Mouse (Mus musculus) E14TG2a.4 (cell line): ENCODE measurements around the gene Gm17334.

Experiments
- H3K27me3 ChIP-seq: 2 replicates; pipeline ENCODE4 v1.6.1; 2014; ENCODE audit warnings: low read length, control low read depth; ENCODE audit not compliant: insufficient read depth
- H3K36me3 ChIP-seq: 2 replicates; pipeline ENCODE4 v1.6.1; 2014; ENCODE audit warnings: low read length, control low read depth; ENCODE audit not compliant: insufficient read depth
- H3K4me1 ChIP-seq: replicated peaks from 2 replicates; pipeline ENCODE4 v1.6.1; 2014; ENCODE audit warnings: low read depth, low read length, control low read depth
- H3K4me3 ChIP-seq: replicated peaks from 2 replicates; pipeline ENCODE4 v1.5.1; 2014; ENCODE audit warnings: mild to moderate bottlenecking, low read length
- H3K9me3 ChIP-seq: 2 replicates; pipeline ENCODE4 v1.6.1; 2014; ENCODE audit warnings: low read length, control low read depth
- CTCF ChIP-seq: conservative IDR thresholded peaks from 2 replicates; pipeline ENCODE4 v1.5.1; 2014; ENCODE audit warnings: low read length
- NANOG ChIP-seq: IDR thresholded peaks from 2 replicates; pipeline ENCODE4 v1.6.1; 2014; ENCODE audit warnings: borderline replicate concordance, low read length, mixed read lengths
- POU5F1 ChIP-seq: IDR thresholded peaks from 2 replicates; pipeline ENCODE4 v1.6.1; 2014; ENCODE audit warnings: low read length, borderline replicate concordance

Gene Gm17334

DNA sequence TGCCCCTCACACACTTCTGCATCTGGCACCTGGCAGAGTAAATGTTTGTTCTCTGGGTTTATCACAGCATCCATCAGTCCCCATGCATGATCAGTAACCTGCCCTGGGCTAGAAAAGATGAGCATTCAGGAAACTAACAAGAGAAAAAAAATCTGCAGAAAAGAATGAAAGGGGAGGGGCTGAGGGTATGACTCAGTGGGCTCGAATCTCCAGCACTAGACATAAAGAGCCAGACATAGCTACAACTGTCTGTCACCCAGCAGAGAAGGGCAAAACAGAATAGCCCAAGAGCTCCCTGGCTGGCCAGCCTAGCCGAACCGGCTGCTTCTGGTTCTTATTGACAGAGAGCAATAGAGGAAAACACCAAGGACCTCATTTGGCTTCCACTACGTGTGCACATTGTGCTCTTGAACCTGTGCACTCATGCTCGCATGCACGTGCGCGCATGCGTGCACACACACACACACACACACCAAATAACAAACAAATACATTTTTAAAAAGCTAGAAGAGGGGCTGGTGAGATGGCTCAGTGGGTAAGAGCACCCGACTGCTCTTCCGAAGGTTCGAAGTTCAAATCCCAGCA, 17.9 kb downstream of the Gm17334 start:
- peaks cover 59% of the 10 kb centered on the region for H3K4me1 ChIP-seq
- TF ChIP-seq NANOG, result no peak
- no peaks in the 10 kb centered on the region for H3K36me3 ChIP-seq
- no peaks in the 10 kb centered on the region for H3K9me3 ChIP-seq
- H3K4me3 ChIP-seq, result no peak overlapping the region
- no peaks in the 10 kb centered on the region for H3K27me3 ChIP-seq

DNA sequence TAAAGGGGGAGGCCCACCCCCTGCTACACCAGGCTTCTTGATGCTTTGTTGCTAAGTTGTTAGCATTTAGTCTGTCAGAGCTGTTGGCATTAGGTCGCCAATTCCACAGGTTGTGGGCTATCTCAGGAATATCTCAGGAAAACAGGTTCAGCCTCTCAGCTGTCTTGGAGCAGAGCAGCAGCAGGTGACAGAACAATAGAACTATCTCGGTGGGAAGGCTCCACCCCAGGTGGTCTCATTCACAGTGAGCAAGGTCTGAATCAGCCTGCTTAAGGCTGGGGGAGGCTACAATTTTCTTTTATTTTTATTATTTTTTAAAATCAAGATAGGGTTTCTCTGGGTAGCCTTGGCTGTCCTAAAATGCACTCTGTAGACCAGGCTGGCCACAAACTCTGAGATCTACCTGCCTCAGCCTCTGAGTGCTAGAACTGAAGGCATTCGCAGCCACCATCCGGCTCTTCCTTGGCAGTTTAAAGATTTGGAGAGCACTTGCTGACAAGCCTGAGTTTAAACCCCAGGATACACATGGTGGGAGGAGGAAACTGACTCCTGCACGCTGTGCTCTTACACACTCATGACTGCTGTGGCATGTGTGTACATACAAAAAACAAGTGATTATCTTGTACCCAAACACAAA, 23.2 kb downstream of the Gm17334 start:
- no peaks in the 10 kb centered on the region for H3K9me3 ChIP-seq
- no peak for TF ChIP-seq POU5F1
- no peak for TF ChIP-seq CTCF
- no peak for TF ChIP-seq NANOG
- no peaks in the 10 kb centered on the region for H3K27me3 ChIP-seq
- H3K36me3 ChIP-seq, result no peaks in the 10 kb centered on the region
- H3K4me1 ChIP-seq, result peaks cover 32% of the 10 kb centered on the region
- no peak overlapping the region for H3K4me3 ChIP-seq

DNA sequence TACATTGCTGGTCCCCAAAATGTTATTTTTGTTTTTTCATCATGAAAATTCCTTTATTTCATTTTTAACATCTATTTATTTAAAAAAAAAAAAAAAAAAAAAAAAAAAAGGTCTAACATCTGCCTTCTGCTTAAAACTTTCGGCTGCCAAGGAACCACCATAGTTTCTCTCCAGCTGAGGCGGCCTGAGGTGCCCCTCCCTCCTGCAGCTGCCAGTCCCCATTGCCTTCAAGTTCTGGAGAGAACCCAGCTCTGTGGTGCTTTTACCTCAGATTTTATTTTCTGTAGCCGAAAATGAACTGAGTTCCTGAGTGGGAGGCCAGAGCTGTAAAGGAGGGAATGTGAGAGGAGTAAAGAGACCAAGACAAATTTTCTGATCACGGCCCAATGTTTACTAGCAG, 23.7 kb downstream of the Gm17334 start:
- peaks cover 34% of the 10 kb centered on the region for H3K4me1 ChIP-seq
- H3K9me3 ChIP-seq, result no peaks in the 10 kb centered on the region
- no peak overlapping the region for H3K4me3 ChIP-seq
- no peaks in the 10 kb centered on the region for H3K36me3 ChIP-seq
- no peak for TF ChIP-seq CTCF
- no peak for TF ChIP-seq NANOG
- no peak for TF ChIP-seq POU5F1
- H3K27me3 ChIP-seq, result no peaks in the 10 kb centered on the region

DNA sequence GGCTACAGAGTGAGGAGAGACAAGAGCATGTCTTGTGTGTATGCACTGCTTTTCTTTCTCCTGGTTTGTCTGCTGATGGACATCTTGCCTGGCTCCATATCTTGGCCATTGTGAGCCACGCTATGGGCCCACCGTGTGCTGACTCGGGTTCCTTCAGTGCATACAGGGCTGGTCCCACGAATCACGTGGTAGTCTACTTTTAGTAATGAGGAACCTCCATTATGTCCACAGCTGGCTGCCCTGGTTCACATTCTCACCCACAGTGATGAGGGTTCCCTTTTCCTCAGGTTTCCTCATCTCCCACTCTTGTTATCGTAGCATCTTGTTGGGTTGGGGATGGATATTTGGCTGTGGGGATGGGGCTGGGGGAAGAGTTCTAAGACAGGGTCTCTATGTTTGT, 24.4 kb downstream of the Gm17334 start:
- H3K27me3 ChIP-seq, result no peaks in the 10 kb centered on the region
- no peaks in the 10 kb centered on the region for H3K9me3 ChIP-seq
- H3K4me1 ChIP-seq, result peaks cover 35% of the 10 kb centered on the region
- H3K4me3 ChIP-seq, result no peak overlapping the region
- no peaks in the 10 kb centered on the region for H3K36me3 ChIP-seq
- no peak for TF ChIP-seq CTCF
- TF ChIP-seq POU5F1, result no peak
- no peak for TF ChIP-seq NANOG

DNA sequence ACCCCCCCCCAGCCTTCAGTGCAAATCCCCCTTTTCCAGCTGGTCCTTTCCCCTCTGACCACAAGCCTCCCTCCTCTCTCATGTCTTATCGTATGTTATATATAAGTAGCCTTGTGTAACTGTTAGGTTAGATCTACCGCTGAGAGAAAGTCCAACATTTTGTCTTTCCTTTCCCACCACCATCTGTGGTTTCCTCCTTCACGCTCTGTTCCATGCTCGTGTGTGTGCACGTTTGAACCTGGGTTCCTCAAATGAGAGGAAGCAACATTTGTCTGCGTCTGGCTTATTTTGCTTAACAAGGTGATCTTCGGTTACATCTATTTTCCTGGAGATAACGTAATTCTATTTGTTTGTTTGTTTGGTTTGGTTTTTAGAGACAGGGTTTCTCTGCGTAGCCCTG, 25.0 kb downstream of the Gm17334 start:
- no peaks in the 10 kb centered on the region for H3K36me3 ChIP-seq
- H3K4me3 ChIP-seq, result no peak overlapping the region
- no peaks in the 10 kb centered on the region for H3K27me3 ChIP-seq
- TF ChIP-seq CTCF (no peak), NANOG (no peak), POU5F1 (no peak)
- no peaks in the 10 kb centered on the region for H3K9me3 ChIP-seq
- H3K4me1 ChIP-seq, result peaks cover 31% of the 10 kb centered on the region

DNA sequence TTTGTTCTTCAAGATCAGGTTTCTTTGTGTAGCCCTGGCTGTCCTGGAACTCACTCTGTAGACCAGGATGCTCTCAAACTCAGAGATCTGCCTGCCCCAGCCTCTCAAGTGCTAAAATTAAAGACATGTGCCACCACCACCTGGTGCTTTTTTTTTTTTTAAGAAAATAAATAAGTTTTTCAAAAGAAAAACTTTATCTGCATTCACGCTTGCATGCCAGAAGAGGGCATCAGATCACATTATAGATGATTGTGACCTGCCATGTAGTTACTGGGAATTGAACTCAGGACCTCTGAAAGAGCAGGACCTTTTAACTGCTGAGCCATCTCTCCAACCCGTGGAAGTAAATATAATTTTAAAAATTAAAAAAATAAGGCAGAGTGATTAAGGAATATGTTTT, 27.7 kb downstream of the Gm17334 start:
- Histone ChIP-seq H3K36me3 (no peaks in the 10 kb centered on the region), H3K4me1 (peaks cover 28% of the 10 kb centered on the region), H3K4me3 (no peak overlapping the region), H3K27me3 (no peaks in the 10 kb centered on the region), H3K9me3 (no peaks in the 10 kb centered on the region)
- no peak for TF ChIP-seq NANOG
- no peak for TF ChIP-seq CTCF
- TF ChIP-seq POU5F1, result no peak

DNA sequence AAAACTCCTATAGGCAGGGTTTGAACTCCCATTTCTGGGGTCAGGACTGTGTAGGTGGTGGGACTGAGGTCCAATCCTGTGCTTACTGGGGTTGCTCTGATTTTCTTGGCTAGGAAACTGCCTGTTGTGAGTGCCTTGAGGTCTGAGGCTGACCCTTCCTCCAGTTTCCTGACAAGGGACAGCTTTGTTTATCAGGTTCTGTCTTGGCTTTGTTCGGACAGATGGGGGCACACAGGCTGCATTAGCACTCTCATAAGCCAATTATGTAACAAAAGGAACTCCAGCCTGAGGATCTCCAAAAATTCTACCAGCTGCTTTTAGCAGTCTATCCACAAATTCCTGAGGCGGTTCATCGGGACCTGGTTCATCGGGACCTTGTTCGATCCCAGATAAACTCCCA, 30.6 kb downstream of the Gm17334 start:
- no peak overlapping the region for H3K4me3 ChIP-seq
- H3K9me3 ChIP-seq, result no peaks in the 10 kb centered on the region
- TF ChIP-seq NANOG, result no peak
- TF ChIP-seq CTCF, result no peak
- TF ChIP-seq POU5F1, result no peak
- H3K36me3 ChIP-seq, result no peaks in the 10 kb centered on the region
- no peaks in the 10 kb centered on the region for H3K27me3 ChIP-seq
- H3K4me1 ChIP-seq, result peaks cover 14% of the 10 kb centered on the region

DNA sequence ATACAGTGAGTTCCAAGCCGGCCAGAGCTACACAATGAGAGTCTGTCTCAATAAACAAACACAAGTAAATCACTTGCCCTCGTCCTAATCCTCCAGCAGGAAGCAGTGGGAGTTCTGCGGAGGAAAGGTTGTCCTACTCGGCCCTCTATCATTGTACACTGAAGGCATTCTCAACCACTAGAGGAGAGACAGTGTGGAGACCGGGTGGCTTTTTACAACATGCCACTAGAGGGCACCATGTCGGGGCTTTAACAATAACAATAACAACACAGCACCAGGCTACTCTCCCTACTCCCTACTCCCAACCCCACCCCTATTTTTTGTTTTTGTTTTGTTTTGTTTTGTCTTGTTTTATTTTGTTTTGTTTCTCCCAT, 35.4 kb downstream of the Gm17334 start:
- no peak overlapping the region for H3K4me3 ChIP-seq
- peaks cover 13% of the 10 kb centered on the region for H3K4me1 ChIP-seq
- H3K36me3 ChIP-seq, result no peaks in the 10 kb centered on the region
- no peak for TF ChIP-seq POU5F1
- peak; percentile 48 for TF ChIP-seq CTCF
- no peak for TF ChIP-seq NANOG
- H3K27me3 ChIP-seq, result peaks cover 3% of the 10 kb centered on the region; the same call in 1 of the 2 replicates
- H3K9me3 ChIP-seq, result no peaks in the 10 kb centered on the region
